Mouse (Mus musculus) MEL (cell line): ENCODE measurements around the gene Atp6v1g2. TPM values are rescaled to one million over a fixed set of nuclear protein-coding genes. Genes with fewer than 3 reads are reported as not detected.

ENCODE experiments used
- DNase-seq: peaks from one replicate; pipeline ENCODE4 v3.0.0; 2011; ENCODE audit warnings: low read depth, low spot score
- H3K27ac ChIP-seq: 2 replicates; pipeline ENCODE4 v1.5.1; 2012; ENCODE audit warnings: low read depth, mild to moderate bottlenecking, control low read depth, low read length, moderate library complexity; ENCODE audit not compliant: control insufficient read depth
- H3K27me3 ChIP-seq, 2 experiments: fragments of 150-350 bp in 1 of 2; sonication (generic) in 1 of 2; 2 replicates each; pipeline ENCODE4 v1.6.1; 2012; ENCODE audit warnings: low read length in 2 of 2, mild to moderate bottlenecking in 2 of 2, improper control_type of control experiment in 1 of 2, moderate library complexity in 1 of 2; ENCODE audit not compliant: insufficient read depth in 2 of 2, control insufficient read depth in 1 of 2
- H3K36me3 ChIP-seq, 2 experiments: 2 replicates each; pipeline ENCODE4 v1.6.1; 2012 to 2014; ENCODE audit warnings: low read length in 2 of 2, improper control_type of control experiment in 1 of 2, inconsistent platforms in 1 of 2, mild to moderate bottlenecking in 1 of 2; ENCODE audit not compliant: insufficient read depth in 2 of 2, control insufficient read depth in 1 of 2
- H3K4me1 ChIP-seq, 2 experiments: fragments of 150-350 bp in 1 of 2; sonication (generic) in 1 of 2; 2 replicates each; pipeline ENCODE4 v1.6.1; 2012; ENCODE audit warnings: low read length in 2 of 2, improper control_type of control experiment in 1 of 2, mild to moderate bottlenecking in 1 of 2; ENCODE audit not compliant: insufficient read depth in 2 of 2, control insufficient read depth in 1 of 2
- H3K4me3 ChIP-seq, 2 experiments: fragments of 150-350 bp in 1 of 2; sonication (generic) in 1 of 2; 2 replicates each; pipeline ENCODE4 v1.5.1; 2012; ENCODE audit warnings: low read depth in 2 of 2, low read length in 2 of 2, mild to moderate bottlenecking in 2 of 2, moderate library complexity in 2 of 2, control low read depth in 1 of 2, improper control_type of control experiment in 1 of 2; ENCODE audit not compliant: control insufficient read depth in 1 of 2, insufficient read depth in 1 of 2
- H3K79me2 ChIP-seq: 2 replicates; pipeline ENCODE4 v1.6.1; 2012; ENCODE audit warnings: mild to moderate bottlenecking, low read length, moderate library complexity; ENCODE audit not compliant: control insufficient read depth, poor library complexity, insufficient read depth
- H3K9ac ChIP-seq: 2 replicates; pipeline ENCODE4 v1.6.1; 2012; ENCODE audit warnings: low read depth, mild to moderate bottlenecking, control low read depth, low read length, moderate library complexity; ENCODE audit not compliant: control insufficient read depth, poor library complexity, severe bottlenecking
- H3K9me3 ChIP-seq: fragments of 150-350 bp; sonication (generic); replicated peaks from 2 replicates; pipeline ENCODE4 v1.6.1; 2012; ENCODE audit warnings: mild to moderate bottlenecking, low read length, improper control_type of control experiment, moderate library complexity; ENCODE audit not compliant: insufficient read depth
- BHLHE40 ChIP-seq: IDR thresholded peaks from 2 replicates; pipeline ENCODE4 v1.6.1; 2012; ENCODE audit warnings: low read depth, mild to moderate bottlenecking, inconsistent platforms, low read length, improper control_type of control experiment, borderline replicate concordance
- CHD1 ChIP-seq: IDR thresholded peaks from 2 replicates; pipeline ENCODE4 v1.6.1; 2012; ENCODE audit warnings: low read depth, mild to moderate bottlenecking, inconsistent platforms, low read length, improper control_type of control experiment
- CHD2 ChIP-seq: IDR thresholded peaks from 2 replicates; pipeline ENCODE4 v1.6.1; 2011; ENCODE audit warnings: low read length, improper control_type of control experiment
- CTCF ChIP-seq, 3 experiments: IDR thresholded peaks in 2 of 3; conservative IDR thresholded peaks in 1 of 3; 2 replicates each; pipeline ENCODE4 v1.5.1; 2011 to 2012; ENCODE audit warnings: low read length in 3 of 3, low read depth in 2 of 3, mild to moderate bottlenecking in 2 of 3, improper control_type of control experiment in 1 of 3, inconsistent platforms in 1 of 3, mixed read lengths in 1 of 3, moderate library complexity in 1 of 3; ENCODE audit not compliant: control insufficient read depth in 1 of 3, insufficient read depth in 1 of 3, poor library complexity in 1 of 3, severe bottlenecking in 1 of 3
- E2F4 ChIP-seq: IDR thresholded peaks from 2 replicates; pipeline ENCODE4 v1.6.1; 2011; ENCODE audit warnings: low read depth, low read length, improper control_type of control experiment, borderline replicate concordance
- ELF1 ChIP-seq: IDR thresholded peaks from 2 replicates; pipeline ENCODE4 v1.6.1; 2014; ENCODE audit warnings: low read depth, mild to moderate bottlenecking, inconsistent platforms, low read length, improper control_type of control experiment, moderate library complexity
- EP300 ChIP-seq, 2 experiments: IDR thresholded peaks; 2 replicates each; pipeline ENCODE4 v1.6.1; 2011; ENCODE audit warnings: improper control_type of control experiment in 2 of 2, low read length in 2 of 2, low read depth in 1 of 2, mild to moderate bottlenecking in 1 of 2
- ETS1 ChIP-seq: IDR thresholded peaks from 2 replicates; pipeline ENCODE4 v1.6.1; 2012; ENCODE audit warnings: low read depth, mild to moderate bottlenecking, inconsistent platforms, low read length, improper control_type of control experiment, moderate library complexity
- GABPA ChIP-seq: IDR thresholded peaks from 2 replicates; pipeline ENCODE4 v1.6.1; 2012; ENCODE audit warnings: low read depth, mild to moderate bottlenecking, inconsistent platforms, low read length, improper control_type of control experiment, moderate library complexity
- GATA1 ChIP-seq: IDR thresholded peaks from 2 replicates; pipeline ENCODE4 v1.6.1; 2011; ENCODE audit warnings: low read depth, low read length, improper control_type of control experiment
- JUND ChIP-seq: IDR thresholded peaks from 2 replicates; pipeline ENCODE4 v1.6.1; 2011; ENCODE audit warnings: low read depth, mild to moderate bottlenecking, improper control_type of control experiment, low read length
- KAT2A ChIP-seq: conservative IDR thresholded peaks from 2 replicates; pipeline ENCODE4 v1.6.1; 2012; ENCODE audit warnings: low read depth, low read length, improper control_type of control experiment, inconsistent platforms
- MAFK ChIP-seq: IDR thresholded peaks from 2 replicates; pipeline ENCODE4 v1.6.1; 2011; ENCODE audit warnings: low read depth, mild to moderate bottlenecking, low read length, improper control_type of control experiment, borderline replicate concordance
- MAX ChIP-seq: IDR thresholded peaks from 2 replicates; pipeline ENCODE4 v1.6.1; 2011; ENCODE audit warnings: low read length, improper control_type of control experiment
- MEF2A ChIP-seq: IDR thresholded peaks from 2 replicates; pipeline ENCODE4 v1.6.1; 2014; ENCODE audit warnings: low read depth, mild to moderate bottlenecking, inconsistent platforms, low read length, improper control_type of control experiment; ENCODE audit not compliant: poor library complexity, insufficient replicate concordance, severe bottlenecking; ENCODE audit errors: extremely low read depth
- MXI1 ChIP-seq: IDR thresholded peaks from 2 replicates; pipeline ENCODE4 v1.6.1; 2011; ENCODE audit warnings: mild to moderate bottlenecking, low read depth, low read length, improper control_type of control experiment
- MYB ChIP-seq: IDR thresholded peaks from 2 replicates; pipeline ENCODE4 v1.6.1; 2011; ENCODE audit warnings: mild to moderate bottlenecking, low read depth, low read length, improper control_type of control experiment
- MYC ChIP-seq: IDR thresholded peaks from 2 replicates; pipeline ENCODE4 v1.6.1; 2011; ENCODE audit warnings: low read depth, mild to moderate bottlenecking, low read length, improper control_type of control experiment, moderate library complexity
- NELFE ChIP-seq: IDR thresholded peaks from 2 replicates; pipeline ENCODE4 v1.6.1; 2011; ENCODE audit warnings: low read depth, low read length, improper control_type of control experiment
- POLR2A ChIP-seq, 2 experiments: IDR thresholded peaks; 2 replicates each; pipeline ENCODE4 v1.6.1; 2011 to 2012; ENCODE audit warnings: low read length in 2 of 2, mild to moderate bottlenecking in 2 of 2, control low read depth in 1 of 2, improper control_type of control experiment in 1 of 2, low read depth in 1 of 2, moderate library complexity in 1 of 2; ENCODE audit not compliant: control insufficient read depth in 1 of 2, insufficient read depth in 1 of 2, poor library complexity in 1 of 2
- POLR2AphosphoS2 ChIP-seq: IDR thresholded peaks from 2 replicates; pipeline ENCODE4 v1.6.1; 2011; ENCODE audit warnings: low read length, improper control_type of control experiment
- RAD21 ChIP-seq: IDR thresholded peaks from 2 replicates; pipeline ENCODE4 v1.6.1; 2011; ENCODE audit warnings: mild to moderate bottlenecking, low read depth, low read length, improper control_type of control experiment
- RCOR1 ChIP-seq: IDR thresholded peaks from 2 replicates; pipeline ENCODE4 v1.6.1; 2012; ENCODE audit warnings: low read depth, mild to moderate bottlenecking, inconsistent platforms, low read length, improper control_type of control experiment
- SMC3 ChIP-seq: IDR thresholded peaks from 2 replicates; pipeline ENCODE4 v1.6.1; 2011; ENCODE audit warnings: low read depth, low read length, improper control_type of control experiment
- TBP ChIP-seq: IDR thresholded peaks from 2 replicates; pipeline ENCODE4 v1.8.0; 2011; ENCODE audit warnings: low read depth, low read length, improper control_type of control experiment
- UBTF ChIP-seq: IDR thresholded peaks from 2 replicates; pipeline ENCODE4 v1.6.1; 2012; ENCODE audit warnings: low read depth, mild to moderate bottlenecking, inconsistent platforms, low read length, improper control_type of control experiment, moderate library complexity, borderline replicate concordance; ENCODE audit not compliant: insufficient read depth
- USF1 ChIP-seq: IDR thresholded peaks from 2 replicates; pipeline ENCODE4 v1.6.1; 2014; ENCODE audit warnings: low read depth, mild to moderate bottlenecking, inconsistent platforms, low read length, improper control_type of control experiment, moderate library complexity
- USF2 ChIP-seq, 2 experiments: IDR thresholded peaks; 2 replicates each; pipeline ENCODE4 v1.6.1; 2011 to 2012; ENCODE audit warnings: improper control_type of control experiment in 2 of 2, low read length in 2 of 2, borderline replicate concordance in 1 of 2, inconsistent platforms in 1 of 2, low read depth in 1 of 2, mild to moderate bottlenecking in 1 of 2; ENCODE audit not compliant: insufficient read depth in 1 of 2
- ZC3H11A ChIP-seq: IDR thresholded peaks from 2 replicates; pipeline ENCODE4 v1.6.1; 2012; ENCODE audit warnings: low read depth, mild to moderate bottlenecking, inconsistent platforms, low read length, improper control_type of control experiment
- ZKSCAN1 ChIP-seq: IDR thresholded peaks from 2 replicates; pipeline ENCODE4 v1.6.1; 2012; ENCODE audit warnings: low read depth, mild to moderate bottlenecking, inconsistent platforms, low read length, improper control_type of control experiment, moderate library complexity
- ZMIZ1 ChIP-seq: IDR thresholded peaks from 2 replicates; pipeline ENCODE4 v1.6.1; 2012; ENCODE audit warnings: low read depth, mild to moderate bottlenecking, inconsistent platforms, low read length, improper control_type of control experiment, moderate library complexity
- polyA plus RNA-seq, 2 experiments: library from polyadenylated mRNA; stranded (reverse) in 1 of 2; unstranded in 1 of 2; fragments of >175 nt in 1 of 2; fragments of >200 nt in 1 of 2; gene quantifications; 2 replicates each; pipeline versions ENCODE4 v1.2.1 to v1.2.4; 2012; ENCODE audit warnings: low replicate concordance in 2 of 2, low read depth in 1 of 2; ENCODE audit not compliant: insufficient read length in 2 of 2, insufficient read depth in 1 of 2, missing spikeins in 1 of 2
- total RNA-seq: library from RNA; depleted of rRNA; stranded (reverse); fragments of 300-350 nt; gene quantifications from 2 replicates; pipeline ENCODE4 v1.2.3, GENCODE M21; 2012

Atp6v1g2 gene
- total and polyA plus RNA-seq, 3 experiments = 0.46 to 4.7 TPM; not detected in 1

- no peak for TF ChIP-seq E2F4
- TF ChIP-seq MXI1 = peak; percentile 99
- peak; percentile 91 for TF ChIP-seq MYC
- 0 out of 4 replicates have a peak, but pooled peaks of 1 of the 2 experiments have one; percentile 10 for TF ChIP-seq EP300 (IDR thresholded peaks at IDR 0.05; ENCODE audit: low read depth in 1 of 2, low read length in 2 of 2)
- peak; percentile 83 for TF ChIP-seq ZC3H11A
- no peak for TF ChIP-seq MEF2A
- TF ChIP-seq USF1 = peak; percentile 94
- TF ChIP-seq TBP = peak; percentile 60; the same call in 1 of the 2 replicates
- no peak for TF ChIP-seq MYB
- TF ChIP-seq UBTF = no peak
- no peak for TF ChIP-seq KAT2A
- TF ChIP-seq NELFE = no peak
- TF ChIP-seq CHD2 = no peak
- TF ChIP-seq RAD21 = peak; percentile 89
- peak; percentile 81 for TF ChIP-seq ELF1
These were observed 24.5 kb downstream of the Atp6v1g2 start (continued) for GRCm38 (mm10) chr17:35257824-35258491.

GRCm38 (mm10) chr17:35258492-35259478, 25.3 kb downstream of the Atp6v1g2 start:
- Histone ChIP-seq H3K9me3 (no peaks in the 10 kb centered on the region), H3K36me3 (peaks cover 0 to 8% of the 10 kb centered on the region in 2 experiments; a peak in 1 of 4 replicates), H3K27me3 (no peaks in the 10 kb centered on the region), H3K4me1 (peaks cover 7 to 19% of the 10 kb centered on the region in 2 experiments), H3K9ac (peak overlapping the region; percentile 50), H3K79me2 (peaks cover 3% of the 10 kb centered on the region; the same call in 1 of the 2 replicates), H3K27ac (peak overlapping the region; percentile 63), H3K4me3 (peak overlapping the region; percentile 15 to 47)
- DNase-seq = peak; percentile 100
- no peak for TF ChIP-seq CHD1
- TF ChIP-seq MYC = peak; percentile 93
- TF ChIP-seq MAFK = no peak
- TF ChIP-seq RCOR1 = peak; percentile 32; the same call in 1 of the 2 replicates
- peak; percentile 80; the same call in 1 of the 2 replicates for TF ChIP-seq ETS1
- TF ChIP-seq NELFE = peak; percentile 85
- no peak for TF ChIP-seq MYB
- peak; percentile 70 for TF ChIP-seq JUND
- TF ChIP-seq GATA1 = 0 out of 2 replicates have a peak, but pooled peaks have one; percentile 29
- TF ChIP-seq MAX = peak; percentile 89
- TF ChIP-seq SMC3 = peak; percentile 45
- peak; percentile 58 for TF ChIP-seq USF1
- no peak for TF ChIP-seq USF2 (IDR thresholded peaks at IDR 0.05; ENCODE audit: borderline replicate concordance in 1 of 2, insufficient read depth in 1 of 2, low read depth in 1 of 2, low read length in 2 of 2)
- TF ChIP-seq E2F4 = no peak
- TF ChIP-seq ZMIZ1 = peak; percentile 66
- TF ChIP-seq POLR2AphosphoS2 = peak; percentile 77
- peak; percentile 43; the same call in 1 of the 2 replicates for TF ChIP-seq ZKSCAN1
- TF ChIP-seq POLR2A (IDR thresholded peaks at IDR 0.05; ENCODE audit: control insufficient read depth in 1 of 2, insufficient read depth in 1 of 2, low read depth in 1 of 2, low read length in 2 of 2, poor library complexity in 1 of 2) = peak; percentile 67 to 88; a peak in 3 of 4 replicates
- TF ChIP-seq ELF1 = peak; percentile 95
- TF ChIP-seq BHLHE40 = no peak; the same call in 1 of the 2 replicates
- TF ChIP-seq CTCF (IDR thresholded peaks at IDR 0.05 in 2 of 3, conservative IDR thresholded peaks at IDR 0.05 in 1 of 3; ENCODE audit: control insufficient read depth in 1 of 3, insufficient read depth in 1 of 3, low read depth in 2 of 3, low read length in 3 of 3, poor library complexity in 1 of 3, severe bottlenecking in 1 of 3) = peak; percentile 60 to 80 (median 61)
- peak; percentile 66 for TF ChIP-seq GABPA
